Comparison of ENCODE assay signal across 25 mouse cellular contexts in genomic region chr1:119401249-119401648, GRCm38 (mm10). TPM values are rescaled to one million over a fixed set of nuclear protein-coding genes. Genes with fewer than 3 reads are reported as not detected.
DNase-seq lines count a peak whose midpoint lies in the region; ATAC-seq and TF ChIP-seq lines count a peak whose summit lies in the region.
"Had no signal": no experiment of that assay in that cellular context is flagged by ENCODE, and none has a peak within 500 bp of the region (broad histone marks: within the 10 kb centered on the region; RNA-seq: fewer than 3 reads in every experiment).

No protein-coding gene starts in this region.

- H3K4me2 ChIP-seq in forebrain, embryonic 13.5 days, result no peak overlapping the region
- no peak overlapping the region for H3K4me2 ChIP-seq in forebrain, embryonic 11.5 days (ENCODE audit: low read depth, low read length, severe bottlenecking)
- H3K4me2 ChIP-seq in heart, embryonic 13.5 days, result no peak overlapping the region
- H3K4me2 ChIP-seq in forebrain, postnatal 0 days (ENCODE audit: low read depth), result no peak overlapping the region
- H3K4me2 ChIP-seq: embryonic facial prominence, embryonic 12.5 days; embryonic facial prominence, embryonic 15.5 days; heart, embryonic 11.5 days; heart, embryonic 15.5 days; hindbrain, embryonic 15.5 days; intestine, embryonic 15.5 days had no signal

- DNase-seq in forebrain, embryonic 11.5 days (ENCODE audit: low spot score), result no peak
- no peak for DNase-seq in heart, postnatal 10 days
- peak; percentile 9 for DNase-seq in brain, adult 2 months (ENCODE audit: low read depth, low spot score)
- DNase-seq in forebrain, postnatal 0 days, result peak; percentile 42
- DNase-seq in gastrocnemius, postnatal 36 days, result no peak
- no peak for DNase-seq in urinary bladder, adult 2 months (ENCODE audit: low spot score)
- DNase-seq: adrenal gland, adult 2 months; adrenal gland, postnatal 14 days; cerebellum, adult 18-20 months; cerebellum, adult 9-10 months; gastrocnemius, postnatal 10 days; heart, adult 11 months; heart, postnatal 14 days; heart, postnatal 4 days; kidney, adult 11 months; kidney, adult 8-10 months had no signal

- H3K4me3 ChIP-seq in forebrain, embryonic 13.5 days, result no peak overlapping the region
- H3K4me3 ChIP-seq in forebrain, embryonic 11.5 days (ENCODE audit: low read depth, low read length), result no peak overlapping the region
- H3K4me3 ChIP-seq in heart, embryonic 13.5 days, result no peak overlapping the region
- no peak overlapping the region for H3K4me3 ChIP-seq in forebrain, postnatal 0 days (ENCODE audit: low read depth, low read length)
- H3K4me3 ChIP-seq: embryonic facial prominence, embryonic 12.5 days; embryonic facial prominence, embryonic 15.5 days; heart, embryonic 15.5 days; hindbrain, embryonic 15.5 days; intestine, embryonic 15.5 days had no signal

- no peak overlapping the region for H3K9ac ChIP-seq in forebrain, embryonic 13.5 days
- no peak overlapping the region for H3K9ac ChIP-seq in forebrain, embryonic 11.5 days (ENCODE audit: low read length)
- H3K9ac ChIP-seq in heart, embryonic 13.5 days, result peak overlapping the region; percentile 19; the same call in 1 of the 2 replicates
- no peak overlapping the region for H3K9ac ChIP-seq in forebrain, postnatal 0 days
- H3K9ac ChIP-seq: embryonic facial prominence, embryonic 12.5 days; embryonic facial prominence, embryonic 15.5 days; heart, embryonic 15.5 days; hindbrain, embryonic 15.5 days; intestine, embryonic 15.5 days had no signal

- H3K36me3 ChIP-seq in forebrain, embryonic 13.5 days (ENCODE audit: poor library complexity, severe bottlenecking), result no peaks in the 10 kb centered on the region
- H3K36me3 ChIP-seq in forebrain, embryonic 11.5 days (ENCODE audit: control insufficient read depth, insufficient read depth, low read length), result no peaks in the 10 kb centered on the region
- H3K36me3 ChIP-seq in heart, embryonic 13.5 days, result no peaks in the 10 kb centered on the region
- no peaks in the 10 kb centered on the region for H3K36me3 ChIP-seq in forebrain, postnatal 0 days (ENCODE audit: insufficient read depth)
- H3K36me3 ChIP-seq: embryonic facial prominence, embryonic 12.5 days; embryonic facial prominence, embryonic 15.5 days; heart, embryonic 15.5 days; hindbrain, embryonic 15.5 days; intestine, embryonic 15.5 days had no signal

- no peak overlapping the region for H3K27ac ChIP-seq in forebrain, embryonic 13.5 days
- H3K27ac ChIP-seq in forebrain, embryonic 11.5 days (ENCODE audit: low read depth, low read length), result no peak overlapping the region
- H3K27ac ChIP-seq in heart, embryonic 13.5 days (replicated peaks), result no peak overlapping the region
- no peak overlapping the region for H3K27ac ChIP-seq in forebrain, postnatal 0 days (ENCODE audit: low read depth, low read length)
- H3K27ac ChIP-seq: embryonic facial prominence, embryonic 12.5 days; embryonic facial prominence, embryonic 15.5 days; heart, embryonic 15.5 days; hindbrain, embryonic 15.5 days; intestine, embryonic 15.5 days had no signal

- intact Hi-C loops in heart, postnatal 10 days (cut with DNase I), result no loop called here
- intact Hi-C loops in gastrocnemius, postnatal 36 days (cut with DNase I), result no loop called here

- H3K4me1 ChIP-seq in forebrain, embryonic 13.5 days, result peaks cover 9% of the 10 kb centered on the region; the same call in 1 of the 2 replicates
- H3K4me1 ChIP-seq in forebrain, embryonic 11.5 days (replicated peaks; ENCODE audit: control insufficient read depth, insufficient read depth, low read length), result no peaks in the 10 kb centered on the region
- peaks cover 30% of the 10 kb centered on the region for H3K4me1 ChIP-seq in heart, embryonic 13.5 days
- H3K4me1 ChIP-seq in forebrain, postnatal 0 days (ENCODE audit: insufficient read depth), result no peaks in the 10 kb centered on the region
- H3K4me1 ChIP-seq: embryonic facial prominence, embryonic 12.5 days; hindbrain, embryonic 15.5 days; intestine, embryonic 15.5 days had no signal

- no peaks in the 10 kb centered on the region for H3K27me3 ChIP-seq in forebrain, embryonic 13.5 days
- H3K27me3 ChIP-seq in forebrain, embryonic 11.5 days (ENCODE audit: control insufficient read depth, insufficient read depth, low read length), result no peaks in the 10 kb centered on the region
- no peaks in the 10 kb centered on the region for H3K27me3 ChIP-seq in heart, embryonic 13.5 days (replicated peaks)
- no peaks in the 10 kb centered on the region; the same call in 1 of the 2 replicates for H3K27me3 ChIP-seq in forebrain, postnatal 0 days (ENCODE audit: insufficient read depth, low read length)
- H3K27me3 ChIP-seq: embryonic facial prominence, embryonic 12.5 days; embryonic facial prominence, embryonic 15.5 days; heart, embryonic 15.5 days; hindbrain, embryonic 15.5 days; intestine, embryonic 15.5 days had no signal

- WGBS in forebrain, embryonic 13.5 days, result 55% methylated on average over 4 of the region's 4 CpGs
- WGBS in forebrain, embryonic 11.5 days, result 71% methylated on average over 4 of the region's 4 CpGs
- 62% methylated on average over 4 of the region's 4 CpGs for WGBS in heart, embryonic 13.5 days
- WGBS in forebrain, postnatal 0 days, result 44% methylated on average over 4 of the region's 4 CpGs

- TF ChIP-seq CTCF in forebrain, postnatal 0 days (IDR thresholded peaks at IDR 0.05; ENCODE audit: low read depth), result no peak

- 0 out of 2 replicates have a peak, but pooled peaks have one; percentile 39 for ATAC-seq in forebrain, embryonic 13.5 days
- no peak for ATAC-seq in forebrain, embryonic 11.5 days (replicated peaks; ENCODE audit: low FRiP score)
- no peak for ATAC-seq in heart, embryonic 13.5 days (ENCODE audit: extremely low read depth, insufficient number of reproducible peaks, low FRiP score, low TSS enrichment)
- no peak; the same call in 1 of the 2 replicates for ATAC-seq in forebrain, postnatal 0 days
- ATAC-seq: intestine, embryonic 15.5 days had no signal

- no peaks in the 10 kb centered on the region for H3K9me3 ChIP-seq in forebrain, embryonic 13.5 days (replicated peaks)
- no peaks in the 10 kb centered on the region for H3K9me3 ChIP-seq in forebrain, embryonic 11.5 days (ENCODE audit: control insufficient read depth, low read length)
- H3K9me3 ChIP-seq in heart, embryonic 13.5 days, result no peaks in the 10 kb centered on the region
- no peaks in the 10 kb centered on the region for H3K9me3 ChIP-seq in forebrain, postnatal 0 days (ENCODE audit: low read length)
- H3K9me3 ChIP-seq: embryonic facial prominence, embryonic 12.5 days; embryonic facial prominence, embryonic 15.5 days; heart, embryonic 15.5 days; hindbrain, embryonic 15.5 days; intestine, embryonic 15.5 days had no signal

RNA-seq across cellular contexts. Expression of gene Inhbb, which starts 20.8 kb away (rescaled TPM):
- 4.1 and 4.6 TPM in 2 replicates for polyA plus RNA-seq in forebrain, embryonic 13.5 days (2015; fragmentation: Nextera tagmentation; extraction: Ambion mirVana)
- 0.63 and 0.81 TPM in 2 replicates for polyA plus RNA-seq in forebrain, embryonic 11.5 days (2014; fragmentation: Nextera tagmentation; extraction: Ambion mirVana)
- 0.28 and 0.55 TPM in 2 replicates for polyA plus RNA-seq in heart, embryonic 13.5 days (2015; fragmentation: Nextera tagmentation; extraction: Ambion mirVana)
- total RNA-seq in heart, postnatal 10 days (2021), result 1 to 10 TPM; 1.1 to 1.2 TPM
- total RNA-seq in forebrain, postnatal 0 days (2014; rRNA removed), result 5.8 and 6.0 TPM in 2 replicates
- 4.1 and 4.2 TPM in 2 replicates for polyA plus RNA-seq in forebrain, postnatal 0 days (2015; fragmentation: Nextera tagmentation; extraction: Ambion mirVana)
- total RNA-seq in gastrocnemius, postnatal 36 days (2021), result under 1 TPM; 0.33 to 0.67 TPM
- polyA plus RNA-seq in urinary bladder, adult 2 months (2012; rRNA removed), result 4.3 and 5.1 TPM in 2 replicates
- total RNA-seq: MEL had no signal

Comparison
In these comparisons a context has a peak if more than half of its experiments do, and no peak if none do; other contexts are left out.
1. DNase-seq: peak in brain, adult 2 months (single experiment) and forebrain, postnatal 0 days (single experiment); none in forebrain, embryonic 11.5 days (single experiment), heart, postnatal 10 days (0 of 2), gastrocnemius, postnatal 36 days (0 of 2) and urinary bladder, adult 2 months (single experiment).